Mouse (Mus musculus) spleen, adult 2 months (tissue): ENCODE measurements around the gene Swsap1.

Source experiments
- CTCF ChIP-seq: fragments of 200-500 bp; IDR thresholded peaks from 2 replicates; pipeline ENCODE4 v1.5.1; 2011; ENCODE audit warnings: mild to moderate bottlenecking, inconsistent platforms; ENCODE audit not compliant: insufficient read depth, insufficient read length, insufficient replicate concordance; ENCODE audit errors: extremely low read depth
- POLR2A ChIP-seq: fragments of 200-500 bp; IDR thresholded peaks from 2 replicates; pipeline ENCODE4 v1.6.1; 2011; ENCODE audit warnings: low read depth, low read length, inconsistent platforms

DNA sequence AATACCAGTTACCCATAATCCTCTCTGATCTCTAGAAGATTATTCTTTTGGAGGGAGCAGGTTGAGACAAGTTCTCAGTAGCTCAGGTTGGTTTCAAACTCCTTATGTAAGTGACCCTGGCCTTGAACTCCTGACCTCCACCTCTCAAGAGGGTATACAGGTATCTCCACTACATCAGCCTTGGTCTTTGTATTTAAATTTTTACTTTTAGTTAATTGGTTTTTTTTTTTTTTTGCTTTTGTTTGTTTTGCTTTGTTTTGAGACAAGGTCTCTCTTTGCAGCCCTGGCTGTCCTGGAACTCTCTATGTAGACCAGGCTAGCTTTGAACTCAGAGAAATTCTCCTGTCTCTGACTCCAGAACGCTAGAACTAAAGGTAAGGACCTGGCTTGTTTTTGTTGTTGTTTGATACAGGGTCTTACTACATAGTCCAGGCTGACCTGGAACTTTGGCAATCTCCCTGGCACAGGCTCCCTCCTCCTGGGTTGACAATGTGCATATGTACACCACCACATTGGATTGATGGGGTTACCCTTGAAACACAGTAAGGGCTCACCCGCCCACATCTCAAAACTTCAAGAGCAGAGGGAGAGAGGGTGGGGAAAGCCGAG, 32.0 kb upstream of the Swsap1 start:
- TF ChIP-seq POLR2A (no peak), CTCF (no peak)
